Mouse (Mus musculus): ENCODE data around the gene Klkb1. TPM values are rescaled to one million over a fixed set of nuclear protein-coding genes. Genes with fewer than 3 reads are reported as not detected.

Gene Klkb1
- polyA plus RNA-seq, 1 experiment from 2014 or later: 0.08 TPM

DNA sequence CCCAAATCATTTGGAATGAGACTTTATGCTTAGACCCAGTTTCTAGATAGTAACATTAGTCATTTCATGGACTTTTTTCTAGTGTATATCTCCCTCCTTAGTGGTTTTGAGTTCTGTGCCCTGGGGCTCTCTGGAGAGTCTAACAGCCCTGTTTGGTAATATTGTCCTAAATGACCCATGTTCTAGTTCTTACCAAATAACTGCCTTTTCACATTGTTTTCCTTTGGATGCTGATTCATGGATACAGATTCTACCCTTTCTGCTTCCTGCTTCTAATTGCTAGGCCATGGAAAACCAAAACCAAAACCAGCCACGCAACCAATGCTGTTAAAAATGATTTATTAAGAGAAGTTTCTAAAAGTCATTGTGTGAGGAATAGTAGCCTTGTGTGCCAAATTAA is 10.8 kb upstream of the Klkb1 start:
- 29% methylated on average over 1 of the region's 1 CpGs for WGBS
- no peak overlapping the region for H3K4me3 ChIP-seq (replicated peaks; ENCODE audit: low read depth, low read length)
- H3K27ac ChIP-seq: no peak overlapping the region

DNA sequence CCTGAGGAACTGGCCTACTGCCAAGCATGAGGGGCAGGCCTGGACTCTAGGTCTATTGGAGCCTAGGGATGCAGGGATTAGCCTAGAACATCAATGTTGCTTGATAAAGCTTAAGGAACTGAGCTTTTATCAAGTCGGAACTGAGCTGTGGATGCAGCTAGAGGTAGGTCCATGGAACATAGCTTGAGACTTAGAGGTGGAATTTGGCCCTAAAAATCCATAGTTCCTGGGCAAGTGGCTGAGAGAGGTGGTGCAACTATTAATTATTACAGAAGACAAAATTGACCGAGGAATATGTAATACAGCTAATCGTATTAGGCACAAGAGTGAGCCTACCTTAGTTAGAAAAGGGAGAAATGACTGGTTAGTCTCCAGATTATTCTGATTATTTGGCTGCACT is 9.7 kb upstream of the Klkb1 start:
- no peak overlapping the region for H3K4me2 ChIP-seq (ENCODE audit: low read length)
- H3K4me1 ChIP-seq (replicated peaks; ENCODE audit: insufficient read depth, low read length): no peaks in the 10 kb centered on the region
- no peak for TF ChIP-seq CTCF (IDR thresholded peaks at IDR 0.05; ENCODE audit: low read depth)
- DNase-seq (ENCODE audit: low spot score) (no peak), ATAC-seq (replicated peaks; ENCODE audit: low FRiP score, low read depth) (no peak)
- no peaks in the 10 kb centered on the region for H3K36me3 ChIP-seq (ENCODE audit: insufficient read depth, low read length)
- H3K9ac ChIP-seq (ENCODE audit: low read depth, low read length): no peak overlapping the region
- no peaks in the 10 kb centered on the region for H3K27me3 ChIP-seq (ENCODE audit: insufficient read depth, low read length)
- no peak overlapping the region for H3K4me3 ChIP-seq (replicated peaks; ENCODE audit: low read depth, low read length)
- 94% methylated on average over 3 of the region's 3 CpGs for WGBS
- H3K9me3 ChIP-seq (replicated peaks; ENCODE audit: low read length): no peaks in the 10 kb centered on the region
- no peak overlapping the region for H3K27ac ChIP-seq

More for the DNA sequence above, 10.8 kb upstream of the Klkb1 start:
- H3K9ac ChIP-seq (ENCODE audit: low read depth, low read length): no peak overlapping the region
- TF ChIP-seq CTCF (IDR thresholded peaks at IDR 0.05; ENCODE audit: low read depth): no peak
- no peaks in the 10 kb centered on the region for H3K4me1 ChIP-seq (replicated peaks; ENCODE audit: insufficient read depth, low read length)
- H3K4me2 ChIP-seq (ENCODE audit: low read length): no peak overlapping the region
- no peaks in the 10 kb centered on the region for H3K9me3 ChIP-seq (replicated peaks; ENCODE audit: low read length)
- ATAC-seq (replicated peaks; ENCODE audit: low FRiP score, low read depth) (no peak), DNase-seq (ENCODE audit: low spot score) (peak; percentile 40)
- H3K36me3 ChIP-seq (ENCODE audit: insufficient read depth, low read length): no peaks in the 10 kb centered on the region
- no peaks in the 10 kb centered on the region for H3K27me3 ChIP-seq (ENCODE audit: insufficient read depth, low read length)

DNA sequence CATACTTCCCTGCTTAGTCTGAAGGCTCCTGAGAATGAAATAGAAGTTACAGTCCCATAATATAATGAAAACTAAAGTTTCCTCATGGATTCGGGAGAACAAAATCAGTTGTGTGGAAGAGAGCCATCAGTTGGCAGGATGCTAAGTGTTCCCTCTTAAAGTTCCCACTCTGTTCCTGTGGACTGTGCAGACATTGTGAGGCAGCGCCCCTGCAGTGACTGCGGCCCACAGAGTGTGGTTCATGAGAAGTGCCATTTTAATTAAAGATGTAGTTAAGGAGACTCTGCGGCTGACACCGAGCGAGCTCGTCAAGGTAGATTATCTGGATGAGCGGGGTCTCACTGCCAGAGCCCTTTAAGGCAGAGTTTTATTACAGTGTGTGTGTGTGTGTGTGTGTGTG is 7.7 kb upstream of the Klkb1 start:
- H3K4me3 ChIP-seq (replicated peaks; ENCODE audit: low read depth, low read length): no peak overlapping the region
- H3K4me1 ChIP-seq (replicated peaks; ENCODE audit: insufficient read depth, low read length): no peaks in the 10 kb centered on the region

DNA sequence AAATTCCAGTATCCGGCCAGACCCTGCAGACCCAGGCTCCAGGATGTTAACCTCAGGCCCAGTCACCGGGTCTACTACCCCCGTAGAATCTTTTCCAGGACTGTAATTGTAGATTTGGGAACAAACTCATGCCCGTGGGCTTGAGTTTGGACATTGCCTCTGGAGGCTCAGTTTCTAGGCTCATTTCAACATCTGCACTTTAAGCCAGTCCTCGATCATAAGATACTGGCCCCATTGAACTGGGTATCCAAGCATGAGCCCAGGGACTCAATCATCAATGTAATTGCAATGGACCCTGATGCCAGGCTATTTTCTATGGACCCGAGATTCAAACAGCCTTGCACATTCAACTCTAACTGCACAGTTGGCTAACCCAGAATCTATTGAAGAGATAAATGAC is 617 bp upstream of the Klkb1 start:
- no peak overlapping the region for H3K4me2 ChIP-seq (ENCODE audit: low read length)
- H3K36me3 ChIP-seq (ENCODE audit: insufficient read depth, low read length): no peaks in the 10 kb centered on the region
- TF ChIP-seq CTCF (IDR thresholded peaks at IDR 0.05; ENCODE audit: low read depth): no peak
- no peaks in the 10 kb centered on the region for H3K4me1 ChIP-seq (replicated peaks; ENCODE audit: insufficient read depth, low read length)
- no peak overlapping the region for H3K4me3 ChIP-seq (replicated peaks; ENCODE audit: low read depth, low read length)
- no peak for DNase-seq (ENCODE audit: low spot score)
- H3K27ac ChIP-seq: no peak overlapping the region
- ATAC-seq (replicated peaks; ENCODE audit: low FRiP score, low read depth): no peak
- no peaks in the 10 kb centered on the region for H3K9me3 ChIP-seq (replicated peaks; ENCODE audit: low read length)
- WGBS: 91% methylated on average over 6 of the region's 6 CpGs
- no peaks in the 10 kb centered on the region for H3K27me3 ChIP-seq (ENCODE audit: insufficient read depth, low read length)
- no peak overlapping the region for H3K9ac ChIP-seq (ENCODE audit: low read depth, low read length)

More for the DNA sequence above, 7.7 kb upstream of the Klkb1 start:
- Histone ChIP-seq H3K4me2 (ENCODE audit: low read length) (no peak overlapping the region), H3K9me3 (replicated peaks; ENCODE audit: low read length) (no peaks in the 10 kb centered on the region), H3K9ac (ENCODE audit: low read depth, low read length) (no peak overlapping the region), H3K27ac (no peak overlapping the region), H3K36me3 (ENCODE audit: insufficient read depth, low read length) (no peaks in the 10 kb centered on the region), H3K27me3 (ENCODE audit: insufficient read depth, low read length) (no peaks in the 10 kb centered on the region)
- ATAC-seq (replicated peaks; ENCODE audit: low FRiP score, low read depth): no peak
- 61% methylated on average over 8 of the region's 8 CpGs for WGBS
- no peak for TF ChIP-seq CTCF (IDR thresholded peaks at IDR 0.05; ENCODE audit: low read depth)
- no peak for DNase-seq (ENCODE audit: low spot score)

DNA sequence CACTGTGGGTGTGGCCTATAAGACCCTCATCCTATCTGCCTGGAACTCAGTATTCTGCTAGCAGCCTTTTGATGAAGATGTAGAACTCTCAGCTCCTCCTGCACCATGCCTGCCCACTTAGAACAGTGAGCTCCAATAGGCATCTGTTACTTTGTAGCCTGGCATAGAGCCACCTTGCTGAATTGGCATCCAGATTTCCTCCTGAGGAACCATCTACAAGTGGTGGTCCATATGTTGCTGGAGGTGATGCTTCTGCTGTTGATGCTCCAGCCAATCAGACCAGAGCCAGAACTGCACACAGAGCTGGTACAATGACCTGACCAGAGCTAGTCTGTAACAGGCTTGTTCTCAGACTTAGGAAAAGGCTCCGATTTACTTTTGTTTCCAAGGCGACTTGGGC is 2.9 kb downstream of the Klkb1 start:
- ATAC-seq (replicated peaks; ENCODE audit: low FRiP score, low read depth) (no peak), DNase-seq (ENCODE audit: low spot score) (no peak)
- Histone ChIP-seq H3K27ac (no peak overlapping the region), H3K9me3 (replicated peaks; ENCODE audit: low read length) (no peaks in the 10 kb centered on the region), H3K36me3 (ENCODE audit: insufficient read depth, low read length) (no peaks in the 10 kb centered on the region), H3K4me1 (replicated peaks; ENCODE audit: insufficient read depth, low read length) (no peaks in the 10 kb centered on the region), H3K4me3 (replicated peaks; ENCODE audit: low read depth, low read length) (no peak overlapping the region), H3K9ac (ENCODE audit: low read depth, low read length) (no peak overlapping the region), H3K27me3 (ENCODE audit: insufficient read depth, low read length) (no peaks in the 10 kb centered on the region), H3K4me2 (ENCODE audit: low read length) (no peak overlapping the region)
- no peak for TF ChIP-seq CTCF (IDR thresholded peaks at IDR 0.05; ENCODE audit: low read depth)
- WGBS: 89% methylated on average over 2 of the region's 2 CpGs

DNA sequence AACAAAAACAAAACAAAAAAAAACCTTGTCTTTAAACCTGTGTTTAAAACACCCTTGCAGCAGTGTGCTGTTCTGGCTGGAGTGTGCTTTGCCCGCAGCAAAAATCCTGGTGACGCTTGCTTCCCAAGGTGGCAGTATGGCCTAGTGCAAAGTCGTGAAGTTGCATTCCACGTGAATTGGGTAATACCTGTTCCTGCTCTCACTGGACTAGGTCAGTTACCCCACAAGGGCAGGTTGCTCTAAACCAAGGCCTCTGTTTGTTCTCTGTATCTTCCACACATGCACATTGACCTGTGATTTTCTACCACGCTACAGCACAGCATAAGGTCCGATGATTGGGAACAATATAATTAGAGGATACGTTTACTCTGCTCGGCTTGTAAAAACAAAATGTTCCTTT is 13.0 kb downstream of the Klkb1 start:
- Histone ChIP-seq H3K9ac (ENCODE audit: low read depth, low read length) (no peak overlapping the region), H3K27ac (no peak overlapping the region), H3K4me1 (replicated peaks; ENCODE audit: insufficient read depth, low read length) (no peaks in the 10 kb centered on the region), H3K36me3 (ENCODE audit: insufficient read depth, low read length) (no peaks in the 10 kb centered on the region), H3K4me3 (replicated peaks; ENCODE audit: low read depth, low read length) (no peak overlapping the region), H3K27me3 (ENCODE audit: insufficient read depth, low read length) (no peaks in the 10 kb centered on the region), H3K4me2 (ENCODE audit: low read length) (no peak overlapping the region), H3K9me3 (replicated peaks; ENCODE audit: low read length) (no peaks in the 10 kb centered on the region)
- 73% methylated on average over 8 of the region's 8 CpGs for WGBS
- DNase-seq (ENCODE audit: low spot score): no peak
- ATAC-seq (replicated peaks; ENCODE audit: low FRiP score, low read depth): no peak
- TF ChIP-seq CTCF (IDR thresholded peaks at IDR 0.05; ENCODE audit: low read depth): no peak

DNA sequence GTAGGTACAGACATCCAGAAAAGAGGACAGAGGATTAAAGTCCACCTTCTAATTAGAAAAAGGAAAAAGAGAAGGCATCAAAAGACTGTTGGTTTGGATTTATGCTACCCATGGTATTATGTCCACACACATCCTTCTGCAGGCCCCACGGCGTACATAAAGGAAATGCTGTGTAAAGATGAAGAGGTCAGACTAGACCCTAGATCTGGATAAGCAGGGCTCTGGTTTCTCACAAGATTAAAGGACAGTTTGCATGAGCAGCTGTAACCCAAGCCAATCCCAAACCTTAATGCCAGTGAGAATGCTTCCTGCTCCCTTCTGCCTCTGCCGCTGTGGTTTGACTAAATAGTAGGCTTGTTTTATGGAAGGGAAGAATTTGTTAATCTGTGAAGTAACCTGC is 17.2 kb downstream of the Klkb1 start:
- no peak overlapping the region for H3K27ac ChIP-seq
- no peaks in the 10 kb centered on the region for H3K9me3 ChIP-seq (replicated peaks; ENCODE audit: low read length)
- no peak for DNase-seq (ENCODE audit: low spot score)
- no peak overlapping the region for H3K9ac ChIP-seq (ENCODE audit: low read depth, low read length)
- no peaks in the 10 kb centered on the region for H3K36me3 ChIP-seq (ENCODE audit: insufficient read depth, low read length)
- TF ChIP-seq CTCF (IDR thresholded peaks at IDR 0.05; ENCODE audit: low read depth): no peak
- WGBS: 63% methylated on average over 3 of the region's 3 CpGs
- no peak overlapping the region for H3K4me2 ChIP-seq (ENCODE audit: low read length)
- no peak for ATAC-seq (replicated peaks; ENCODE audit: low FRiP score, low read depth)
- no peaks in the 10 kb centered on the region for H3K4me1 ChIP-seq (replicated peaks; ENCODE audit: insufficient read depth, low read length)
- no peaks in the 10 kb centered on the region for H3K27me3 ChIP-seq (ENCODE audit: insufficient read depth, low read length)
- no peak overlapping the region for H3K4me3 ChIP-seq (replicated peaks; ENCODE audit: low read depth, low read length)
